Mouse (Mus musculus): Measurements from ENCODE around the gene Trpc4ap.
"Not testable (repeated sequence)": the region's sequence is repeated elsewhere in the genome, so short reads cannot be mapped to it uniquely, and the experiment has no call there.

Gene Trpc4ap

DNA sequence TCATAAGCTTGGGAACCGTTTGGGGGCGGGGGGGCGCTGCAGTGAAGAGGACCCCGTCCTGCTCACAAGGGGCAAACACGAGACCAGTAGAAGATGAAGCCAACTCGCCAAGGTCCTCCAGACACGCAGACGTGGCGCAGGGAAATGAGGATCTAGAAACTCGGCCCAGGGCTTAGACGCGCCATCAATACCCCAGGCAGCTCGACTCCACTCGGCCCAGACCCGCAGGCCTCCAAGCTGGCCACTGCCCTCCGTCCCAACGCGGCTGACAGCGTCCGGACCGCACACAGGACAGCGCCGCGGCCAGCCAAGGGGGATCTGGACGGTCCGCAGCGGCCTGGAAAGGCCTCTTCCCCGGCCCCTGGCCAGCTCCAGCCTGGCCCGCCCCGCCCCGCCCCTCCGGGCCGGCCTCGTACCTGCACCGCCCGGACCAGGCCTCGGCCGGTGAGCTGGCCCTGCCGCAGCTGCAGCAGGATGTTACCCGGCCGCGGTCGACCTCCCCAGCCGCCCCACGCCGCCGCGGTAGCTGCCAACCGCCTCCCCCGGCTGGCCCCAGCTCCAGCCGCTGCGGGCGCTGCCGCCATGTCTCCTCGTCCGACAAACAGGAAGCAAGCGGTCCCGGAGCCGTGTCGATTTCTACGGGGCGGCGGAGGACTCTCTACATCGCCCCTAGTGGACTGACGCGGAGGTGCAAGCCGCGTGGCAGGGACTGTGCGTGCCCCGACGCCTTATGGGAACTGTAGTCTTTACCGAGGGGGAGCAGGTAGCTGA lies at the start of gene Trpc4ap:
TSS of gene Trpc4ap (minus strand) at position 662 of the 771 bp plus-strand sequence.
- peak; percentile 96 for DNase-seq (ENCODE audit: inconsistent ontology term)

DNA sequence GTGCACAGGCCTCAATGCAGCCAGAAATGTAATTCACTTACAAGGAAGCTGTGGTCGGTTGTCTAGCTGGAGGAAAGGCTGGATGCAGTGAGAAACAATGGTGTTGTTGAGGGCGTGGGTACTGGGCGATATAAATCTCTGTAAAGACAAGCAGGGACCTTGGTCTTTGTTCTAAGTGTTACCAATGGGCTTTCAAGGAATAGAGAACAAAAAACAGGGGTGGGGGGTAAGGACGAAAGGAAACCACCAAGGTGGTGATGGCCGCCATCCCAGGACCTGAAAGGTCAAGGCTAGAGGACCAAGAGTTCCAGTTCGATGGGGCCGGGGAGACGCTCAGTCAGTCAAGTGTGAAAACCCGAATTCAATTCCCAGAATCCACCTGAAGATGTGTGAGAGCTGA lies 45.6 kb upstream of the Trpc4ap start:
- no peak for DNase-seq (ENCODE audit: inconsistent ontology term)

DNA sequence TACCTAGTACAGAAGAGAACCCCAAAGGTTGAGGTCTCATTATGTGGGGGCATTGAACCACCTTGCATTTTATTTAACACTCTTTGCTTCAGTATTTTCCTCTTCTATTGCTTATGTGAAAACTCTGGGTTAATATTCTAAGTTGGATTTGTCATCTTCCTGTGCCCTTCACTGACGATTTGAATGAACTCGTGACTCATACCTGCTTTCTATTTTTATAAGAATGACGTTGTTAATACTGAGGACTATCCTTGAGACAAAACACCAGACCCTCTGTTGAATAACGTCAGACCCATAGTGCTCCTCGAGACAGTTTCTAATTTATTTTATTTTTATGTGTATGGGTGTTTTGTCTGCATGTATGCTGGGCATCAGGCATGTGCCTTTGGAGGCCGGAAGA lies 44.8 kb upstream of the Trpc4ap start:
- DNase-seq (ENCODE audit: inconsistent ontology term) = no peak

DNA sequence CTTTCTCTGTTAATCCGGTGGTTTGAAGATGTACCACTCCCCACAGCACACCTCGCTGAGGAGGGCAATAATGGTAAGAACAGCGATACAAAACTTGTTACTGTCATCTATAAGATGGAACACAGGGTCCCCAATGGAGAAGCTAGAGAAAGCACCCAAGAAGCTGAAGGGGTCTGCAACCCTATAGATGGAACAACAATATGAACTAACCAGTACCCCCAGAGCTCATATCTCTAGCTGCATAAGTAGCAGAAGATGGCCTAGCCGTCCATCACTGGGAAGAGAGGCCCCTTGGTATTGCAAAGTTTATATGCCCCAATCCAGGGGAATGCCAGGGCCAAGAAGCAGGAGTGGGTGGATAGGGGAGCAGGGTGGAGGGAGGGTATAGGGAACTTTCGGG lies 43.6 kb upstream of the Trpc4ap start, which contains the start of gene Gm17581:
TSS of gene Gm17581 (minus strand) at position 101 of the 400 bp plus-strand sequence.
- DNase-seq (ENCODE audit: inconsistent ontology term) = not testable (repeated sequence)

DNA sequence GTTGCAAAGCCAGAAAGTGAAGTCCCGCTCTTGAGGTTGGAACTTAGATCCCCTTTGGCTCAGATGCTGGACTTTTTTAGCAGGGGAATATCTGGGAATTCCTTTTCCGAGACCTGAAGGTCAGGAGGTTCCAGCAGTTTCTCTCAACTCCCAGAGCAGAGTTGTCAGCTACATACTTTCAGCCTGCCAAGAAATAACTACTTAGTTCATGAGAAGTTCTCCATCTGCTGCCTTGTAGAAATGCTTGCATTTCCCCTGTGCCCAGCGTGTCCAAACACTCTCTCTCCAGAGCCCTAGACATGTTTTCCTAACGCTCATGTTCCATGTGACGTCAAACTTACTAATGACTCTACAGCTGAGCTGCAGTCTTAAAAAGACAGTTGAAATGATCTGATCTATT lies 42.9 kb upstream of the Trpc4ap start:
- DNase-seq (ENCODE audit: inconsistent ontology term) = no peak

DNA sequence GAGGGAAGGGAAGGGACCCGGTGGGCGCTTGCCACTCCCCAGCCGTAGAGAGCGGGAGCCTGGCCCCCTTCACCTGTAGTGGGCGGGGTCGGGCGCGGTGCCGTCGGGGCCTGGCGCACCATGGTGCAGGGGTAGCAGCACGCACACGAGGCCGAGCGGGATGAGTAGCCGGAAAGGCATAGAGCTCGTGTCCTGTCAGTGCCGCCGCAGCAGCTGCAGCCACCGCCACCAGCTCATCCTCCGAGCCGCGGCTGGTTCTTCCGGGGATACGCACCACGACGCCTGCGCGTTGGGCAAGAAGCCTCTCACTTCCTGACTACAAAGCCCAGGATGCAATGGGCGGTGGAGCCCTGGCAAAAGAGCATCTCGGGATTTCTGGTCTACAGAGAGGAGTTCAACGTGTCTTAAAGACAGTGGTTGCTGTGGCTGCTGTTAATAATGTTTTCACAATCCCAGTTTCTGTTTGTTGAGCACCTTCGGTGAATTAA lies 37.0 kb upstream of the Trpc4ap start, which contains the start of gene Edem2:
TSS of gene Edem2 (minus strand) at position 318 of the 488 bp plus-strand sequence.
- DNase-seq (ENCODE audit: inconsistent ontology term) = peak; percentile 87

DNA sequence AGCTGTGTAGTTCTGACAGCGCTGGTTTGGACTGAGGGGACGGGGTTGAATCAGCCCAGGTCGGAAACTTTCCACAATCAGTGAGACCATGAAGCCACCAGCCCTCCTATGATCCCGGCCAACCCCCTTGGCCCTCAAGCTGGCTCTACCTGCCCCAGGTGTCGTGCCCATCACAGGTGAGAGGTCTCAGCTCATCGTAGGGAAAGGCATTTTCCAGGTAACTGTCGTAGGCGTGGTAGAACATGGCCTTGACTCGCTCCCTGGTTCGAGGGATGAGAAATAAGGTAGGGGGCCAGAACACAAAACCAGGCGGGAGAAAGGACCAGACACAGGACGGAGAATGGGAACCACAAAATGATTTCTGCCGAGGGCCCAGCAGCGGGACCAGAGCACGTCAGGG lies 36.6 kb upstream of the Trpc4ap start:
- no peak for DNase-seq (ENCODE audit: inconsistent ontology term)

DNA sequence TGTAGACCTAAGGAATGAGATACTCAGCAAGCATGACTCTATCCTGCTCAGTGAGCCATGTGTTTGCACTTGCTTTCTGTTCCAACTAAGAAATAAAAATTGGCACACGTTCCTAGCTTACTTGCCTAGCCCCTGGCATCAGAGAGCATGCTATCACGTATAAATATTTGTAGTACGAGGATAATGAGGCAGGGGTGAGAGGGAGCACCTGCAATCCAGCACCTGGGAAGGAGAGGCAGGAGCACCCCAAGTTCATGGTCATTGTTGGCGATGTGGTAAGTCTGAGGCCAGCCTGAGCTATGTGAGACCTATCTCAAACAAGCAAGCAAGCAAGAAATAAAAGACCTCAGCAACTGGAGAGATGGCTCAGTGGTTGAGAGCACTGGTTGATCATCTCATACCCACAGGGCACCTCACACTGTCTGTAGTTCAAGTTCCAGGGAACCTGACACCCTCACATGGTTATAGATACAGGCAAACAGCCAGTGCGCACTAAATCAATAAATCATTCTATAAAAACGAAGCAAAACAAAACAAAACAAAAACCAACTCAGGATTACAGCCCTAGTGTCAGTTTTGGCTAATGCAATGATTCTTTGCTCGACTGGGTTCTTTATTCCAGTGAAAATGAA lies 35.7 kb upstream of the Trpc4ap start:
- DNase-seq (ENCODE audit: inconsistent ontology term) = no peak

DNA sequence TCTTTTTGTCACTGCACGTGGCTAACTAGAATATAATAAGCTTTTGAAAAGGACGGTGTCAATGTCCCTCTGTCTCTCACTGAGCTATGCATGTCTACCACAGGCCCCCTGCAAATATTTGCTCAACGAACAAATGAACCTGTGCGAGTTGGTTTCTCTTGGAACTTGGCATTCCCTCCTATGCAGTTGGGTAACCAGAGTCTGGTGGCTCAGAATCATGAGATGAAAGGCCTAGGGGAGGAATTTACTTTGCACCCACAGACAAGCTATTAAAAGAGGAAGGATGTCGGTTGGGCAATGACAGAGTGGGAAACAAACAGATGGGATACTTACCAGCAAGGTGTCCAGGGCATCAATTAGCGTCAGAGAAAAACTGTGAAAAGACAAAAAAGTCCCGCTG lies 34.1 kb upstream of the Trpc4ap start:
- no peak for DNase-seq (ENCODE audit: inconsistent ontology term)

DNA sequence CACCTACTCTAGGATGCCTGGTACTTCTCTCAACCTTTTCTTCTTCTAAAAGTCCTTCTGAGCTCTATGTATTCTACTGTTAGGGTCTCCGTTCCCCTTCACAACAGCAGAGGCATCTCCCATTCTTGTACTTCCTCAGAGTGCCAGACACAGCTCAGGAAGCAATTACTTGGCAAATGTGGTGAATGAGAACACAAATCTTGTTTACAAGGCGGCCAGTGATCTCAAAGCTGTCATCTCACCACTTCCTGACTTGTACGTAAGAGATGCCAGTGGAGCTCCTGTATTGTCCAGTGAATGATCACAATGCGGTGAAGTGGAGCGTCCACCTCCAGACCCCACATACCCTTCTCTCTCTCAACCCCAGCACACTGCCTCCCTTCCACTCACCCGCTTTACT lies 32.3 kb upstream of the Trpc4ap start:
- no peak for DNase-seq (ENCODE audit: inconsistent ontology term)

DNA sequence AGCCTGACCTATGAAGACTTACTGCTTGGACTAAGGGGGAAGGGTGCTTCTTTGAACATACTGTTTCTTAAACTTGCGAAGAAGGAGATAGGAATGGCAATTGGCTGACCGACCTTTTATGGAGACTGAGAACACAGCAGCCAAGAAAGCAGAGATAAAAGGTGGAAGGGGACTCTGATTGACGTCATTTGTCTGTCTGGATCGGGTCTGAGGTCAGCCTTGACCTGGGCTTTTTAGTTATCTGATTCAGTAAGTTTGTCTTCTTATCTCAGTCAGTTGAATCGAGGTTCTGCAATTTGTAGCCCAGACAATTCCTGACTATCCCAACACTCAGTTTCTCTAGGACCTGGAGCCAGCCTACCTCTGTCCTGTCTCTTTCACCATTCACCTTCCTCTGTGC lies 31.9 kb upstream of the Trpc4ap start:
- no peak for DNase-seq (ENCODE audit: inconsistent ontology term)

DNA sequence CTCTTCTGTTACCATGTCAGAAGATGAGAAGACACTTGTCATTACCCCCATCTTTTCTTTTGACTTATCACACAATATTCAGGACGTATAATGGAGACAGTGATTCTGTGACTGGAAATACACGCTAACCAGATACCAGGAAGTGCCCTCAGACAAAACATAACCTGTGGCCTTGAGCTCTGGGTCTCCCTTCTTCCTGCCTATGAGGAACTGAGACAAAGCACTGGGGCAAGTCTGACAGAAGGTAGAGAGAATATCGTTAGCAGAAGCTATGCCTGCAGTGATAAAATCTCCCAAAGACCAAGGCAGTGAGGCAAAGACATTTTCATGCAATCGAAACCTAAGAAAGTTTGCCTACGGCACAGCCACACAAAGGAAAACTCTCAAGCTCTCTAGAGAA lies 28.4 kb upstream of the Trpc4ap start:
- no peak for DNase-seq (ENCODE audit: inconsistent ontology term)

DNA sequence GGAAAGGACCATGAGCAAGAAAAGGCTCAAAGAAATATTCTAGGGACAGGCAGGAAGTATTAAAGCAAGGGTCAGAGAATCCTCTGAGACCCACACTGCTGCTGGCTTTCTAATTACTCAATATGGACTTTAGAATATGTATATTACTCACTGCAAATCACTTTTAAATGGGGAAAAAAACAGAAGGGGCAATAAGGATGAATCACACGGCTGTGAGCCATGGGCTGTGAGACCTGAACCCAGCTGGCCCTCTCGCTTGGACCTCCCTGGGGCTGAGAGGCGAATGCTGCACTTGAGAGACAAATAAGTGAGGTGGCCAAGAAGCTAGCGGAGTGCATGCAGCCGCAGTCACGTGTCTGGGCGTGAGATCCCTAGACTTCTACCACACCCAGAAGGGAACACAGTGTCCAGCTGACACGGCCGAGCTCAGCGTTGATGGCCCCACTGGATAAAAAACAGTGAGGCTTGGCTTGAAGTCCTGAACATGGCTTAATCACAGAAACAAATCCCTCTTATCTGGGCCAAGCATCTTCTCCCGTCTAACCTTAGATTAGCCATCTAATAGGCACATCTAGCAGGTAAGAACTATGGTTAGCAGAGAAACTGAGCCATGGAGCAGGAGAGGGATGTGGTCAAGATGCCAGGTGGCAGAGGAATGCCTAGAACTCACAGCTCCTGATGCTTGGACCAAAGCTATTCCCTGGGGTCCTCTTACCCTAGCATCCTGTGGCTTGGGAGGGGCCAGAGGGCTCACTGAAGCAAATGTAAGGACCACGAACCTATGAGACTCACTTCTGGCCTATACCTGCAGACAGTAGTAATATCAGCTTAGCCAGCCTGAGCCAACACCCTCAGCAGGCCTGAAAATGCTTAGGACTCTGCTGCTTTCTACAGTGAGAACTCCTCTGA lies 25.2 kb upstream of the Trpc4ap start:
- no peak for DNase-seq (ENCODE audit: inconsistent ontology term)

DNA sequence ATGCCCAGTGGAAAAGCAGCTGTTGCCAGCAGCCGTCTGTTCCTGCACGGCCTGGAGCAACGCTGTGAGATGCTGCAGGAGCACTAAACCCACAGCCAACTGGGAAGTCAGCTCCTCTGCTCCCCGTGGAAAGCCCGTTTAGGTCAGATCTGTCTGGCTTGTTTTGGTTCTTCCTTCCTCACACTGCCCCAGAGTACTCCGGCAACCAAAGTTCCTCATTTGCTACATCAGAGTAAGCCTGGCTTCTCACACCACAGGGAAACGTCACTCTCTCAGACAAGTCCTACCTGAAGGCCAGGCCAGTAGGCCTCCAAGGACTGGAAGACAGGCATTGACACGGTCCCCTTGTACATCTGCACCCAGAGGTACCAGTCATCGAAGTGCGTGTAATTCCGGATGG lies 18.4 kb upstream of the Trpc4ap start:
- no peak for DNase-seq (ENCODE audit: inconsistent ontology term)

DNA sequence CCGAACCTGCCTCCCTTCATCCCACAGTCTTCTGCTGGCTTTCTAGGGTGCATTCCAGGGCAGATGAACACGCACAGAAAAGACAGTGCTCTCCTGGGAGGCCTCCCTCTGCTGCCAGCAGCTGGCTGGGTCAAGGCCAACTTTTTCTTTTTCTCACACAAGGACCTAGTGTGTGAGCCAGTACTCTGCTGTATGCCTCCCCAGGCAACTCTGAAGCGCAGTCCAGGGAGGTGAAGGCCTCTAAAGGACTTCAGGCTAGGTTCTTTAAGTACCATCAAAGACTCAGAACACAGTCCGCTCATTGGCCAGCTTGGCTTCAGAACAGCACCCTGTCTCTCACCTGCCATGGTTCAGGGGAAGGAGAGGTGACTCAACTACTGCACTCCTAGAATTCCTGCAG lies 15.1 kb upstream of the Trpc4ap start:
- peak; percentile 65 for DNase-seq (ENCODE audit: inconsistent ontology term)

DNA sequence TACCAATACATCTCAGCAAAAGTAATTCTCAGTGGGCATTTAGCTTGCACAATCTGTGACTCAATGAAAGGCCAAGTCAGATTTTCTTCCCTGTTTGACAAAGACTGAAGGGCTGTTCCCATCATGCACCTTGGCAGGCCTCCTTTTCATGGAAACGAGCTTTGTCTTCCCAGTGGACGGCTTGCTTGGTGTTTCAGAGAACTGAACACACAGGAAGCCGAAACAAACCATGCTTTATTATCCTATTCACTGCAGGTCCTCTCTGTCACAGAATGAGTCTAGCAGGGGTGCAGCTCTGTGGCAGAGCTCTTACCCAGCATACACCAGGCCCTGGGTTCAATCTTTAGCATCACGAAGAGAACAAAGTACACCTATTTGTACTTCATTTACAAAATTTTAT lies 11.4 kb upstream of the Trpc4ap start:
- DNase-seq (ENCODE audit: inconsistent ontology term) = no peak

DNA sequence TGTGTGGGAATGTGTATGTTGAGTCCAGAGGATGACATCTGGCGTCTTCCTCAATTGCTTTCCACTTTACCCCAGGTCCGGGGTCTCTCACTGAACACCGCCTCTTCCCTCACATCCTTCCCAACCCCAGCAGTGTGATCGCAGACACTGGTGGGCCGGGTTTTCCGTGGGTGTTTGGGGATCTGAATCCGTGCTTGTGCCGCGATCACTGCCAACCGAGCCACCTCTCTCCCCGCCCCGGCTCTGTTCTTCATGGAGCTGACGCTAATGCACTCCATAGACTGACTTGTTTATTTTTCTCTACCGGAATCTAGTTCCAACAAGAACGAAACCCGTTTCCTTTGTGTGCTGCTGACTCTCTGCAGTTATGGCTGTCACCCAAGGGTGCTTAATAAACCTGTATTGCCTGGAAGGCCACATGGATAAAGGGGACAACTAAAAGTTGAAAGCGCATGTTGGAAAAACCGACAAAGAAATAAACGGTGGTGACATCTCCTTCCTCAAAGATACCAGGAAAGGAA lies 9.3 kb upstream of the Trpc4ap start:
- no peak for DNase-seq (ENCODE audit: inconsistent ontology term)

DNA sequence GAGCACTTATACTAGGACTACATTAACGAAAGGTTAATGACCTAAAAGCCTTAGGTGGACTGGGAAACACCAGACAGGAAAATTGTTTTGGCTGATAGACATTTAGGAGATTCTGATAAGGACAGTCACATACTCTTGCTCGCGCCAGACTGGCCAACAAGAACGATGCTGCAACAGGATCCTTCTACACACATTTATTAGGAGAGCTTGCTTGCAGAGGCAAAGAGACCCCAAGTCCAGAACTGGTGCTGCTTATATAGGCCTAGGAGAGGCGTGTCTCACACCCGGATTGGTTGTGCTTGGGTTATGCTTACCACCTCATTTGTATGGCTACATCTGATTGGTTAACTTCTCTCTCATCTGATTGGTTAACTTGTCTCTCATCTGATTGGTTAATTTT lies 6.3 kb upstream of the Trpc4ap start:
- DNase-seq (ENCODE audit: inconsistent ontology term) = not testable (repeated sequence)

DNA sequence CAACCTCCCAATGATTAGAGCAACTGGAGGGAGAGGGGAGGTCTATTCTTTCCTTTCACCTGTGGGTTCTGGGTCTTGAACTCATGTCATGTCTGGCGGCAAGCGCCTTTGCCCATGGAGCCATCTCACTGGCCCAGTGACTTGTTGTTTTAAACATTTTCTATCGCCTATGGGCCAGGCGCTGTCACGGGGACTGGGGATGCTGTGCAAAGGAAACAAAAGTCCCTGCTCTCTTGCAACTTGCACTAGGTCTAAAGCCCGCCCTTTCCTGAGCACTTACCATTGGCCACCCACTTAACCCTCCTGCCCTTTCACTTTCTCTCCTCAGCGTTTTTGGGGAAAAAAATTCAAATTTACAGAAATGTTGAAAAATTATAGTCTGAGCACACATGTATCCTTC lies 4.7 kb upstream of the Trpc4ap start:
- DNase-seq (ENCODE audit: inconsistent ontology term) = no peak

DNA sequence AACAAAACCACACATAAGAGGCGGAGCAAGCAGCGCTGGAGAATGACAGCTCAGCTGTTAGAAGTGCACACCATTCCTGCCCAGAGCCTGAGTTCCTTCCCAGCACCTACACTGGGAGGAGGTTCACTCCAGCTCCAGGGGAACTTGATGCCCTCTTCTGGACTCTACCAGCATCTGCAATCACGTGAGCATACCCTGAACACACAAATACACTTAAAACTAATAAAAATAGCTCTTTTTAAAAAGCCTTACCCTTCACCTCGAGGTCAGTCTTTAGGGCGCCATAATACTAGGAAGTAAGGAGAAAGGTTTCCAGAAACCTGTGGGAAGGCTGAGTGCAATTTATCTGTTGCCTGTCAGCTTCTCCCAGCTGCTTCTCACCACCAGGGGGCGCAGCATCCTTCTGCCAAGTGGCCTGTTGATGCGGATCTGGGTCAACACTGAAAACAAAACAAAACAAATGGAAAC lies 3.9 kb upstream of the Trpc4ap start:
- DNase-seq (ENCODE audit: inconsistent ontology term) = peak; percentile 83

DNA sequence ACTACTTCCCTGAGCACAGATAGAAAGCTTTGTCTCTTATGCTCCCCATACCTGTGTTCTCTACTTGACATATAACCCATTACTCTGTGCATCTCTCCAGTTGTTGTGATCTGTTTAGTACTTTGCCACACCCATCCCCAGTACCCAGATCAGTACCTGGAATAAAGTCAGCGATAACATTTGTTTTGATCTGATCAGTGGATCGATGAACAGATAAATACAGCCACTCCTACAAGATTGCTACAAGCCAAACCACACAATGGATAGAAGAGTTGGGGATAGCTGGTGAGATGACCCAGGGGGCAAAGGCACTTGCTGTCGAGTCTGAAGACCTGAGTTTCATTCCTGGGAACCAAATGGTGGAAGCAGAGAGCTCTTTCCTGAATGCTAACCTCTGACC lies 3.1 kb upstream of the Trpc4ap start:
- DNase-seq (ENCODE audit: inconsistent ontology term) = no peak

DNA sequence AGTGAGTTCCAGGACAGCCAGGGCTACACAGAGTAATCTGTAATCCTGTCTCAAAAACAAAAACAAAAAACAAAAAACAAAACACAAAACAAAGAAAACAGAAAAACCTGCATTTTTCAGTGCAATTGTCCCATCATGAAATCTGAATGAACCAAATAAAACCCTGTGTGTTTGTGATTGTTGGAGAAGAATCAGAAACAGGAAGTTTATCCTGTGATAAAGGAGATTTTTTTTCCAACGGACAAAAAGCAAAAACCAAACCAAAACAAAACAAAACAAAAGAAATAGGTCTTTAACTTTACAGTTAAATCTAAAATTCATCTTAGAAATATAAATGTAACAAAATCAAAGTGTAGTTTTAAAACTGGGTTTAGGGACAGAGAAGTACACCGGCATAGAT lies 2.4 kb upstream of the Trpc4ap start:
- no peak for DNase-seq (ENCODE audit: inconsistent ontology term)

Data from Muller cell, postnatal 12 days (primary cell).